Mouse (Mus musculus) bone marrow macrophage, adult 2 months (primary cell): ENCODE data around the gene Pla2r1. TPM values are rescaled to one million over a fixed set of nuclear protein-coding genes. Genes with fewer than 3 reads are reported as not detected.

Experiments
- H3K27ac ChIP-seq: 2 replicates; pipeline ENCODE4 v1.5.1; 2012; ENCODE audit warnings: low read depth, low read length; ENCODE audit not compliant: insufficient read depth
- H3K4me1 ChIP-seq: 2 replicates; pipeline ENCODE4 v1.6.1; 2012; ENCODE audit warnings: low read length; ENCODE audit not compliant: control insufficient read depth, insufficient read depth
- H3K4me3 ChIP-seq: 2 replicates; pipeline ENCODE4 v1.5.1; 2012; ENCODE audit warnings: mild to moderate bottlenecking, low read length, moderate library complexity; ENCODE audit not compliant: insufficient read depth
- CTCF ChIP-seq: IDR thresholded peaks from 2 replicates; pipeline ENCODE4 v1.5.1; 2012; ENCODE audit warnings: low read depth, mild to moderate bottlenecking, low read length, moderate library complexity
- POLR2A ChIP-seq: IDR thresholded peaks from 2 replicates; pipeline ENCODE4 v1.6.1; 2012; ENCODE audit warnings: mild to moderate bottlenecking, low read depth, low read length, borderline replicate concordance
- polyA plus RNA-seq: library from polyadenylated mRNA; stranded (reverse); fragments of >200 nt; gene quantifications from 2 replicates; pipeline ENCODE4 v1.2.4, GENCODE M21; 2012; ENCODE audit not compliant: missing spikeins, insufficient read depth, insufficient read length

Pla2r1 gene
- polyA plus RNA-seq, 1 experiment: 0.91 TPM

GRCm38 (mm10) chr2:60409194-60409593 is 143.9 kb downstream of the Pla2r1 start:
- TF ChIP-seq POLR2A: no peak
- Histone ChIP-seq H3K4me3 (no peak overlapping the region), H3K27ac (no peak overlapping the region), H3K4me1 (peaks cover 16% of the 10 kb centered on the region)

GRCm38 (mm10) chr2:60407387-60407786 is 145.7 kb downstream of the Pla2r1 start:
- TF ChIP-seq CTCF (no peak), POLR2A (no peak)
- Histone ChIP-seq H3K27ac (no peak overlapping the region), H3K4me1 (peaks cover 16% of the 10 kb centered on the region)

DNA sequence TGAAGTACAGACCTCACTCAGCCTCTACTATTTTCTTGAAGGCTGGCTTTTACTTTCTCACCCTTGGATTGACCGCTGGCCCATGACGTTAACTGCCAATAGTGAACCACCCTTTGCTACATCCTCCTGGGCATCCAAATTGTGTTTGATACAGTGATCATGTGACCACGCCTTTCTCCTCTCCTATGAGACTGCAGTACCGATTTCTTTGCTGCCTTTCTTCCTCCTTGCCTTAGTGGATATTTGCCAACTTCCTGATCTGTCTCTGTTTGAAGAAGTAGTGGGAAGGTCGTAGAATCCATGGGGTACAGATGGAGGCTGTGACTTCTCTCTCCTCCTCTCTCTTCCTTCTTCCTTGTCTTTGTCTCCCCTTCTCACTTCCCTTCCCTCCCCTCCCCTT is 147.7 kb downstream of the Pla2r1 start:
- TF ChIP-seq POLR2A: no peak
- TF ChIP-seq CTCF: no peak
- H3K27ac ChIP-seq: no peak overlapping the region
- no peak overlapping the region for H3K4me3 ChIP-seq
- H3K4me1 ChIP-seq: peaks cover 20% of the 10 kb centered on the region

More at GRCm38 (mm10) chr2:60407387-60407786, 145.7 kb downstream of the Pla2r1 start:
- H3K4me3 ChIP-seq: no peak overlapping the region

DNA sequence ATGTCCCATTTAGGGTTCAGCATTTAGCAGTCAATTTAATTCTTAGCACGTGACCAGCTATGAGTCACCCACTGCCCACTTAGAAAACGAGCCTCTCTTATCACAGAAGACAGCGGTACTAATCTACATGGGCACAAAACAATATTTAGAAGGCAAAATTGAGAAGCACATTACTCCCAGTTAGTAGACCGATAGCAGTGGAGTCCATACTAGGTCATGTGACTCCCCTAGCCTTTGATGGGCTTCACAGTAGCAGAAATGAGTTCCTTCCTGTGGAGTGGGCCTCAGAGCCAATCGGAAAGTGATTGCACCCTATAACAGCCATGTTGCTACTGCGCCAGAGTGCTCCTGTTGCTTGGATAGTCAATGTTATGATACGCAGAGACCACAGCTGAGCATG is 148.3 kb downstream of the Pla2r1 start:
- Histone ChIP-seq H3K4me1 (peaks cover 20% of the 10 kb centered on the region), H3K4me3 (no peak overlapping the region), H3K27ac (no peak overlapping the region)
- TF ChIP-seq CTCF (no peak), POLR2A (no peak)

GRCm38 (mm10) chr2:60401694-60402093 is 151.4 kb downstream of the Pla2r1 start:
- no peak overlapping the region for H3K27ac ChIP-seq
- TF ChIP-seq POLR2A (no peak), CTCF (no peak)
- peaks cover 13% of the 10 kb centered on the region for H3K4me1 ChIP-seq
- no peak overlapping the region for H3K4me3 ChIP-seq

DNA sequence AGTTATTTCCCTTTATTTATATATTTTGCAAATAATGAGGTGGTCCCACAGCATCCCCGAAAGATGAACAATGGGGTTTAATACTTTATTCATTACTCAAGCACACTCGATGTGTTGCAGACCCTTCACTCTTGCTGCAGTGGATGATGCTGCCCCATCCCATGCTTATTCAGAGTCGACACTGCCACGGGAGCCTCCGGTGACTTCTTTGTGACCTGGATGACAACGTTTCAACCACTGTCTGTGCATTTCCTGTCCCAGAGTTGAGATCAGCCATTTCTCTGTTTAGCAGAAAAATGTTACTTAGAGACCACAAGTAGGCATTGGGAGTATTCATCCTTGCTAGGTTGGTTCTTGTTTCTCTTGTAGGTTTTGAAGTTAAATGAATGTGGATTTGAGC is 159.3 kb downstream of the Pla2r1 start:
- Histone ChIP-seq H3K27ac (no peak overlapping the region), H3K4me1 (no peaks in the 10 kb centered on the region), H3K4me3 (no peak overlapping the region)
- TF ChIP-seq CTCF: no peak

- no peak for TF ChIP-seq POLR2A
- no peak for TF ChIP-seq CTCF
- no peaks in the 10 kb centered on the region for H3K4me1 ChIP-seq
- no peak overlapping the region for H3K27ac ChIP-seq
- H3K4me3 ChIP-seq: no peak overlapping the region
Observed at GRCm38 (mm10) chr2:60392286-60392685, 160.8 kb downstream of the Pla2r1 start.

- Histone ChIP-seq H3K4me1 (no peaks in the 10 kb centered on the region), H3K4me3 (no peak overlapping the region)
- TF ChIP-seq POLR2A (no peak), CTCF (no peak)
Observed at GRCm38 (mm10) chr2:60387363-60387762, 165.7 kb downstream of the Pla2r1 start.

DNA sequence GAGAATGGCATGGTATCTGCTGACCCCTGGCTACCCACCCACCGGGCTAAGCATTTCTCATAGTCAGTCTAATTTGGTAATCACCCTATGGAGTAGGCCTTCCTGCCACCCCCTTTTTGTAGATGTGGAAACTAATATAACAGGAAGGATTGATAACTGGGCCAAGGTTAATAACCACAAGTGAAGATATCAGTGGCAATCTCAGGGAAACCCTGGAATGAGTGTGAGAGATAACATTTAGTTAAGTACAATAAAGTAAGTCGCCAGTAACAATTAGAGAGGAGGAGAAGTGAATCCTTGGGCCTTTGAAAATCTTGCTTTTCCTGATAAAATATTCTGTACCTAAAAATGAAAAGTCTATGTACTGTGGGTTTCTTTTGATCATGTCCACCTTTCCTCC is 166.3 kb downstream of the Pla2r1 start:
- Histone ChIP-seq H3K4me1 (no peaks in the 10 kb centered on the region), H3K27ac (no peak overlapping the region), H3K4me3 (no peak overlapping the region)
- no peak for TF ChIP-seq CTCF
- no peak for TF ChIP-seq POLR2A

More at GRCm38 (mm10) chr2:60387363-60387762, 165.7 kb downstream of the Pla2r1 start:
- no peak overlapping the region for H3K27ac ChIP-seq

GRCm38 (mm10) chr2:60384763-60385085 is 168.4 kb downstream of the Pla2r1 start:
- H3K27ac ChIP-seq: no peak overlapping the region
- H3K4me1 ChIP-seq: no peaks in the 10 kb centered on the region
- TF ChIP-seq CTCF (no peak), POLR2A (no peak)
- no peak overlapping the region for H3K4me3 ChIP-seq

DNA sequence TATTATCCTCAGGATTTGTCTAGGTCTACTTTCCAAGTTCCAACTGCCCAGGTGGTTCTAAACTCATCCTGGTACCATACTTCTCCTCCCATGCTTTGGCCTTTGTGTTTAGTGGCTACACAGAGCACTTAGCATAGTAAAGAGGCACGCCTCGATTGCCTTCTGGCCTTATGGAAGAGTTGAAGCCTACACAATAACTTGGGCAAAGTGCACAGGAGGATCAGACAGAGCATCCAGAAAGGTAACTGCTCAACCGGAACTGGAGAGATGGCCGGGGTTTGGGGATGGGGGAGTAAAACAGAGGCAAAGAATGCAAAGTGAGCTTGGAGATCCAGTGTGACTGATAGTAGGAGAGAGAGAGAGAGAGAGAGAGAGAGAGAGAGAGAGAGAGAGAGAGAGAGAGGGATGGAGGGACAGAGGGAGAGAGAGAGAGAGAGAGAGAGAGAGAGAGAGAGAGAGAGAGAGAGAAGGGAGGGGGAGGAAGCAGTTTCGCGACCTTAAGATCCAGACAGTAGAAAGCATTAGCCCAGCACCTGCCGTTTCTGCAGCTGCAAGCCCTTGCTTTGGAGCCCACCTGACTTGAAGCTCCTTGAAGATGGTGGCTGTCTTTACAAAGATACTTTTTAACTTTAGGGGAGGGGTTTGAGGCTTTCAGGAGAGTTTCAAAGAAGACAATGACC is 168.9 kb downstream of the Pla2r1 start:
- TF ChIP-seq CTCF: no peak
- no peak for TF ChIP-seq POLR2A
- H3K4me3 ChIP-seq: no peak overlapping the region

More for the DNA sequence above, 168.9 kb downstream of the Pla2r1 start:
- Histone ChIP-seq H3K4me1 (no peaks in the 10 kb centered on the region), H3K27ac (no peak overlapping the region)
